Comparison of ENCODE assay signal across 8 mouse cellular contexts in the genomic region with DNA sequence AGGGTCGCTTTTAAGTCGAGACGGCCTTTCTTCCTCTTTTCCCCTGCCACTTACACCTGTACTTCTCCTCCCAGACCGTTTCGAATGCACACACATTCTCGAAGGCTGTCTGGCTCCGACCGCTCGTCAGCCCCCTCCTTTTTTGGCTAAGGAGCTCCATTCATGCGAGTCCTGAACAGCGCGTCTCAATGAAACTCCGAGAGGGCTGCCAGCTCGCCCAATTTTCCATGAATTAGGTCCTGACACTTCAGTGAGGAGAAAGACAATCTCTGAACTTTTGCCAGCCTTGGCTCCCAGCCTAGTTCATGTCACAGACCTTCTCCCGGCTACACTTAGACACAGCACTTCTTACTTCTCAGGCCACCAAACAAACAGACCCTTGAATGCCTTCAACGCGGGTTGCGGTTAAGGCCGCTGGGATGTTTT.
DNase-seq lines count a peak whose midpoint lies in the region; ATAC-seq lines count a peak whose summit lies in the region.

No protein-coding gene starts in this region.

- no peaks in the 10 kb centered on the region for H3K9me3 ChIP-seq in forebrain, embryonic 14.5 days (replicated peaks; ENCODE audit: control insufficient read depth, low read length)
- no peaks in the 10 kb centered on the region for H3K9me3 ChIP-seq in heart, embryonic 16.5 days (replicated peaks; ENCODE audit: control insufficient read depth, low read length)

- no peaks in the 10 kb centered on the region for H3K27me3 ChIP-seq in forebrain, embryonic 14.5 days (replicated peaks; ENCODE audit: control insufficient read depth, insufficient read depth, low read length)
- no peaks in the 10 kb centered on the region for H3K27me3 ChIP-seq in heart, embryonic 16.5 days (ENCODE audit: control insufficient read depth, insufficient read depth, low read length)

- H3K4me3 ChIP-seq in forebrain, embryonic 14.5 days (ENCODE audit: low read depth, low read length): no peak overlapping the region
- peak overlapping the region; percentile 26 for H3K4me3 ChIP-seq in heart, embryonic 16.5 days (ENCODE audit: low read length)

- no peak overlapping the region for H3K9ac ChIP-seq in forebrain, embryonic 14.5 days (ENCODE audit: low read length)
- 0 out of 2 replicates have a peak overlapping the region, but pooled peaks have one; percentile 18 for H3K9ac ChIP-seq in heart, embryonic 16.5 days (ENCODE audit: low read length)

- no peaks in the 10 kb centered on the region for H3K36me3 ChIP-seq in forebrain, embryonic 14.5 days (ENCODE audit: control insufficient read depth, insufficient read depth, low read length)
- no peaks in the 10 kb centered on the region for H3K36me3 ChIP-seq in heart, embryonic 16.5 days (ENCODE audit: control insufficient read depth, insufficient read depth)

- peak overlapping the region; percentile 34 for H3K4me2 ChIP-seq in forebrain, embryonic 14.5 days (ENCODE audit: low read length)
- peak overlapping the region; percentile 65 for H3K4me2 ChIP-seq in heart, embryonic 16.5 days (ENCODE audit: low read depth, low read length)

- ATAC-seq in forebrain, embryonic 14.5 days: peak; percentile 96
- ATAC-seq in heart, embryonic 16.5 days (replicated peaks; ENCODE audit: extremely low read depth, insufficient read depth, low FRiP score): peak; percentile 77

- H3K27ac ChIP-seq in forebrain, embryonic 14.5 days (ENCODE audit: low read depth, low read length): peak overlapping the region; percentile 2; the same call in 1 of the 2 replicates
- peak overlapping the region; percentile 48; the same call in 1 of the 2 replicates for H3K27ac ChIP-seq in heart, embryonic 16.5 days (ENCODE audit: low read length)

- peaks cover 21% of the 10 kb centered on the region for H3K4me1 ChIP-seq in forebrain, embryonic 14.5 days (ENCODE audit: control insufficient read depth, insufficient read depth, low read length)
- H3K4me1 ChIP-seq in heart, embryonic 16.5 days (ENCODE audit: control insufficient read depth, insufficient read depth, low read length): peaks cover 20% of the 10 kb centered on the region

- WGBS in forebrain, embryonic 14.5 days: 3% methylated on average over 19 of the region's 19 CpGs
- WGBS in heart, embryonic 16.5 days: 4% methylated on average over 19 of the region's 19 CpGs

- DNase-seq in MN1 (ENCODE audit: low spot score): peak; percentile 70
- peak; percentile 34 for DNase-seq in cerebellum, adult 11 months
- peak; percentile 98 for DNase-seq in forebrain, embryonic 14.5 days (ENCODE audit: low spot score)
- peak; percentile 90 for DNase-seq in kidney, postnatal 14 days
- peak; percentile 32 to 49 for DNase-seq in lung, adult 18-20 months
- peak; percentile 80 for DNase-seq in ovary, postnatal 14 days (ENCODE audit: low spot score)
- no peak for DNase-seq in spleen, postnatal 4 days (ENCODE audit: low spot score in 2 of 2)

Comparison
In these comparisons a context has a peak if more than half of its experiments do, and no peak if none do; other contexts are left out.
1. DNase-seq: peak in MN1 (single experiment), cerebellum, adult 11 months (single experiment), forebrain, embryonic 14.5 days (single experiment), kidney, postnatal 14 days (single experiment), lung, adult 18-20 months (2 of 2) and ovary, postnatal 14 days (single experiment); none in spleen, postnatal 4 days (0 of 2).